Mouse (Mus musculus) megakaryocyte, embryonic 14.5 days (primary cell): ENCODE measurements at regions not wholly inside any gene's neighbourhood (a gene's known extent, or its start where the extent isn't known, plus 50 kb on each side); places are given as distances from the start of the nearest gene placed in this dataset.

Experiments
- FLI1 ChIP-seq: IDR thresholded peaks from 2 replicates; pipeline ENCODE4 v1.6.1; 2012; ENCODE audit warnings: low read length, inconsistent platforms, mixed read lengths
- GATA1 ChIP-seq: IDR thresholded peaks from 3 replicates; pipeline ENCODE4 v1.6.1; 2012; ENCODE audit warnings: mixed read lengths, low read length, inconsistent platforms, borderline replicate concordance

DNA sequence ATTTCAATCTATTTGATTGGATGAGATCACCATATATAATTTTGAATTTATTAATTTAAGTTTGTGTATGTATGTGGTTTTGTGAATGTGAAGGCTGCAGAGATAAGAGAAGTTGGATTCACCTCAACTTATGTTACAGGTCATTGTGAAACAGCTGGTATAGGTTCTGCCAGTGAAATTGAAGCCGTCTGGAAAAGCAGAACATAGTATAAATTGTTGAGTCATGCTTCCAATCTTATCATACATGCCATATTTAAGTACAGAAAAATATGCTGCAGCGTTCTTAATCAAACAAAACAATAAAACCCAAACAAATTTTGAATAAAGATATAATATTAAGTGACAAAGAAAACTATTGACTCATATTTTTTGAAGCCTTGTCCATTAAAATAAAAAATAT is 415.6 kb downstream of the 1700008P02Rik start:
- no peak for TF ChIP-seq GATA1
- no peak for TF ChIP-seq FLI1
